Mouse (Mus musculus): Measurements from ENCODE around the gene S100a7a. TPM values are rescaled to one million over a fixed set of nuclear protein-coding genes. Genes with fewer than 3 reads are reported as not detected.

The S100a7a gene
- polyA plus RNA-seq, 2 experiments: not detected

- Histone ChIP-seq H3K9me3 (ENCODE audit: control insufficient read depth, low read length) (no peaks in the 10 kb centered on the region), H3K4me2 (ENCODE audit: low read depth) (no peak overlapping the region), H3K27ac (no peak overlapping the region), H3K4me1 (replicated peaks; ENCODE audit: control insufficient read depth in 2 of 2, insufficient read depth in 2 of 2, low read length in 1 of 2) (no peaks in the 10 kb centered on the region), H3K4me3 (ENCODE audit: insufficient read depth in 1 of 2, low read depth in 2 of 2, low read length in 2 of 2) (no peak overlapping the region), H3K27me3 (ENCODE audit: control insufficient read depth, insufficient read depth, low read length) (no peaks in the 10 kb centered on the region), H3K9ac (replicated peaks) (no peak overlapping the region), H3K36me3 (replicated peaks; ENCODE audit: control insufficient read depth, insufficient read depth, low read depth) (no peaks in the 10 kb centered on the region)
- TF ChIP-seq CTCF (IDR thresholded peaks at IDR 0.05; ENCODE audit: low read depth) (no peak), EP300 (IDR thresholded peaks at IDR 0.05; ENCODE audit: low read depth) (no peak)
- DNase-seq (ENCODE audit: low read depth in 3 of 3, low spot score in 3 of 3) (no peak), ATAC-seq (ENCODE audit: insufficient read depth) (no peak)
- 48% methylated on average over 9 of the region's 9 CpGs for WGBS (ENCODE audit: insufficient replicate concordance)
These were observed 27.4 kb upstream of the S100a7a start for GRCm38 (mm10) chr3:90626266-90627021.

GRCm38 (mm10) chr3:90627366-90627765 is 26.5 kb upstream of the S100a7a start:
- Histone ChIP-seq H3K27ac (no peak overlapping the region), H3K36me3 (replicated peaks; ENCODE audit: control insufficient read depth, insufficient read depth, low read depth) (no peaks in the 10 kb centered on the region), H3K27me3 (ENCODE audit: control insufficient read depth, insufficient read depth, low read length) (no peaks in the 10 kb centered on the region), H3K4me1 (replicated peaks; ENCODE audit: control insufficient read depth in 2 of 2, insufficient read depth in 2 of 2, low read length in 1 of 2) (no peaks in the 10 kb centered on the region), H3K9ac (replicated peaks) (no peak overlapping the region), H3K4me3 (ENCODE audit: insufficient read depth in 1 of 2, low read depth in 2 of 2, low read length in 2 of 2) (no peak overlapping the region), H3K4me2 (ENCODE audit: low read depth) (no peak overlapping the region), H3K9me3 (ENCODE audit: control insufficient read depth, low read length) (no peaks in the 10 kb centered on the region)
- ATAC-seq (ENCODE audit: insufficient read depth) (no peak), DNase-seq (ENCODE audit: low read depth in 3 of 3, low spot score in 3 of 3) (no peak)
- WGBS (ENCODE audit: insufficient replicate concordance): 51% methylated on average over 5 of the region's 5 CpGs
- TF ChIP-seq EP300 (IDR thresholded peaks at IDR 0.05; ENCODE audit: low read depth): no peak
- TF ChIP-seq CTCF (IDR thresholded peaks at IDR 0.05; ENCODE audit: low read depth): no peak

GRCm38 (mm10) chr3:90627807-90628206 is 26.0 kb upstream of the S100a7a start:
- Histone ChIP-seq H3K27ac (no peak overlapping the region), H3K9me3 (ENCODE audit: control insufficient read depth, low read length) (no peaks in the 10 kb centered on the region), H3K4me1 (replicated peaks; ENCODE audit: control insufficient read depth in 2 of 2, insufficient read depth in 2 of 2, low read length in 1 of 2) (no peaks in the 10 kb centered on the region), H3K36me3 (replicated peaks; ENCODE audit: control insufficient read depth, insufficient read depth, low read depth) (no peaks in the 10 kb centered on the region), H3K27me3 (ENCODE audit: control insufficient read depth, insufficient read depth, low read length) (no peaks in the 10 kb centered on the region), H3K9ac (replicated peaks) (no peak overlapping the region), H3K4me3 (ENCODE audit: insufficient read depth in 1 of 2, low read depth in 2 of 2, low read length in 2 of 2) (no peak overlapping the region), H3K4me2 (ENCODE audit: low read depth) (no peak overlapping the region)
- ATAC-seq (ENCODE audit: insufficient read depth): no peak
- WGBS (ENCODE audit: insufficient replicate concordance): 35% methylated on average over 4 of the region's 4 CpGs
- DNase-seq (ENCODE audit: low read depth in 3 of 3, low spot score in 3 of 3): no peak
- TF ChIP-seq EP300 (IDR thresholded peaks at IDR 0.05; ENCODE audit: low read depth): no peak
- TF ChIP-seq CTCF (IDR thresholded peaks at IDR 0.05; ENCODE audit: low read depth): peak; percentile 55

GRCm38 (mm10) chr3:90629298-90629697 is 24.5 kb upstream of the S100a7a start:
- Histone ChIP-seq H3K4me1 (replicated peaks; ENCODE audit: control insufficient read depth in 2 of 2, insufficient read depth in 2 of 2, low read length in 1 of 2) (no peaks in the 10 kb centered on the region), H3K4me2 (ENCODE audit: low read depth) (no peak overlapping the region), H3K9me3 (ENCODE audit: control insufficient read depth, low read length) (no peaks in the 10 kb centered on the region), H3K9ac (replicated peaks) (no peak overlapping the region), H3K27me3 (ENCODE audit: control insufficient read depth, insufficient read depth, low read length) (no peaks in the 10 kb centered on the region), H3K4me3 (ENCODE audit: insufficient read depth in 1 of 2, low read depth in 2 of 2, low read length in 2 of 2) (no peak overlapping the region), H3K27ac (no peak overlapping the region), H3K36me3 (replicated peaks; ENCODE audit: control insufficient read depth, insufficient read depth, low read depth) (no peaks in the 10 kb centered on the region)
- DNase-seq (ENCODE audit: low read depth in 3 of 3, low spot score in 3 of 3): no peak
- no peak for ATAC-seq (ENCODE audit: insufficient read depth)
- TF ChIP-seq EP300 (IDR thresholded peaks at IDR 0.05; ENCODE audit: low read depth): no peak
- TF ChIP-seq CTCF (IDR thresholded peaks at IDR 0.05; ENCODE audit: low read depth): no peak
- 49% methylated on average over 2 of the region's 2 CpGs for WGBS (ENCODE audit: insufficient replicate concordance)

DNA sequence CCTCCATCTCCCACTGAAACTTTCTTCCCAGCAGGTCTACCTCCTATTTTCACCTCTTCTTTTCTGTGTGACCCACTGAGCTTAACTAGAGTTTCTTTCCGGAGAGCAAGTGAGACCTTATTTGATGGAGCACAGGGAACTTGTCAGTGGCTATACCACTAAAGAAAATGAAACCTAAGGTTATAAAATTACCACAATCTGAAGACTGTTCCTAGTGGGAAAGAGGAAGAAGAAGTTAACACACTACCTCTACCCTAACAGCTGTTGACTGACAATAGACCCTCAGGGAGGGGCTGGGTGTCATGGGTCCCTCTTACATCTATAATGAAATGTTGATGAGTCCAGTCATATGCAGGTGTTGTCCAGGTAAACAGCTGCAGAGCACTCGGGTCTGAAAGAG is 21.8 kb upstream of the S100a7a start:
- Histone ChIP-seq H3K4me2 (ENCODE audit: low read depth) (no peak overlapping the region), H3K27me3 (ENCODE audit: control insufficient read depth, insufficient read depth, low read length) (no peaks in the 10 kb centered on the region), H3K9me3 (ENCODE audit: control insufficient read depth, low read length) (no peaks in the 10 kb centered on the region), H3K36me3 (replicated peaks; ENCODE audit: control insufficient read depth, insufficient read depth, low read depth) (no peaks in the 10 kb centered on the region), H3K4me3 (ENCODE audit: insufficient read depth in 1 of 2, low read depth in 2 of 2, low read length in 2 of 2) (no peak overlapping the region), H3K4me1 (replicated peaks; ENCODE audit: control insufficient read depth in 2 of 2, insufficient read depth in 2 of 2, low read length in 1 of 2) (no peaks in the 10 kb centered on the region), H3K9ac (replicated peaks) (no peak overlapping the region), H3K27ac (no peak overlapping the region)
- no peak for ATAC-seq (ENCODE audit: insufficient read depth)
- no peak for DNase-seq (ENCODE audit: low read depth in 3 of 3, low spot score in 3 of 3)
- 31% methylated on average over 2 of the region's 2 CpGs for WGBS (ENCODE audit: insufficient replicate concordance)
- TF ChIP-seq CTCF (IDR thresholded peaks at IDR 0.05; ENCODE audit: low read depth) (no peak), EP300 (IDR thresholded peaks at IDR 0.05; ENCODE audit: low read depth) (no peak)
